Mouse (Mus musculus) liver, adult 2 months (tissue): ENCODE measurements around the gene Kctd17. TPM values are rescaled to one million over a fixed set of nuclear protein-coding genes. Genes with fewer than 3 reads are reported as not detected.

Experiments used
- DNase-seq: peaks from one replicate; pipeline ENCODE4 v3.0.0-alpha.2; 2011; ENCODE audit warnings: low read depth, low spot score; ENCODE audit errors: extremely low read depth
- H3K27ac ChIP-seq: fragments of 200-500 bp; replicated peaks from 2 replicates; pipeline ENCODE4 v1.5.1; 2012; ENCODE audit warnings: low read depth, mild to moderate bottlenecking, control low read depth, inconsistent platforms, low read length; ENCODE audit not compliant: insufficient read depth
- H3K27me3 ChIP-seq: fragments of 200-500 bp; 2 replicates; pipeline ENCODE4 v1.6.1; 2012; ENCODE audit warnings: mild to moderate bottlenecking, moderate library complexity, low read length, inconsistent platforms; ENCODE audit not compliant: control insufficient read depth, insufficient read depth
- H3K36me3 ChIP-seq: fragments of 200-500 bp; 2 replicates; pipeline ENCODE4 v1.6.1; 2012; ENCODE audit warnings: low read length, inconsistent platforms; ENCODE audit not compliant: control insufficient read depth, insufficient read depth
- H3K4me1 ChIP-seq: fragments of 200-500 bp; 2 replicates; pipeline ENCODE4 v1.6.1; 2011; ENCODE audit warnings: low read length; ENCODE audit not compliant: control insufficient read depth, insufficient read depth
- H3K4me3 ChIP-seq: fragments of 200-500 bp; 2 replicates; pipeline ENCODE4 v1.5.1; 2011; ENCODE audit warnings: low read depth, mild to moderate bottlenecking, control low read depth, low read length, moderate library complexity; ENCODE audit not compliant: insufficient read depth
- H3K79me2 ChIP-seq: fragments of 200-500 bp; 2 replicates; pipeline ENCODE4 v1.6.1; 2012; ENCODE audit warnings: inconsistent platforms, mild to moderate bottlenecking, low read length, moderate library complexity; ENCODE audit not compliant: control insufficient read depth, insufficient read depth
- H3K9ac ChIP-seq: fragments of 200-500 bp; 2 replicates; pipeline ENCODE4 v1.6.1; 2012; ENCODE audit warnings: low read depth, mild to moderate bottlenecking, control low read depth, inconsistent platforms, low read length
- CTCF ChIP-seq: fragments of 200-500 bp; IDR thresholded peaks from 2 replicates; pipeline ENCODE4 v1.5.1; 2011; ENCODE audit warnings: low read depth, low read length, control low read depth
- POLR2A ChIP-seq: fragments of 200-500 bp; IDR thresholded peaks from 2 replicates; pipeline ENCODE4 v1.6.1; 2011; ENCODE audit warnings: low read length, control low read depth; ENCODE audit not compliant: insufficient read depth; ENCODE audit errors: extremely low read depth
- WGBS: fragments of 180-500 bp; shearing (Covaris S2); methylation state at CpG from one replicate; pipeline ENCODE4 v1.1.7; 2018; 5-methylcytosine and 5-hydroxymethylcytosine counted together
- polyA plus RNA-seq: library from polyadenylated mRNA; depleted of rRNA; stranded (reverse); fragments of >200 nt; gene quantifications from 2 replicates; pipeline ENCODE4 v1.2.3, GENCODE M21; 2012
- total RNA-seq: library from RNA; depleted of rRNA; stranded (reverse); fragments of >200 nt; gene quantifications from 2 replicates; pipeline ENCODE4 v1.2.3, GENCODE M21; 2014

The Kctd17 gene
- total and polyA plus RNA-seq, 2 experiments = 1.2 to 10.4 TPM

- TF ChIP-seq CTCF = no peak
- TF ChIP-seq POLR2A = no peak
- Histone ChIP-seq H3K27ac (peak overlapping the region; percentile 53), H3K4me3 (no peak overlapping the region), H3K27me3 (no peaks in the 10 kb centered on the region), H3K4me1 (peaks cover 11% of the 10 kb centered on the region), H3K79me2 (peaks cover 15% of the 10 kb centered on the region; the same call in 1 of the 2 replicates), H3K9ac (peak overlapping the region; percentile 25), H3K36me3 (0 out of 2 replicates have a peak, but pooled peaks cover 3% of the 10 kb centered on the region)
- WGBS = 13% methylated on average over 4 of the region's 4 CpGs
- peak; percentile 86 for DNase-seq
Measured at GRCm38 (mm10) chr15:78401921-78402320, 26.4 kb upstream of the Kctd17 start.

GRCm38 (mm10) chr15:78402423-78402822 lies 25.9 kb upstream of the Kctd17 start:
- H3K27me3 ChIP-seq = no peaks in the 10 kb centered on the region
- WGBS = 15% methylated on average over 7 of the region's 7 CpGs
- H3K79me2 ChIP-seq = peaks cover 18% of the 10 kb centered on the region; the same call in 1 of the 2 replicates
- TF ChIP-seq POLR2A = no peak
- no peak for TF ChIP-seq CTCF
- H3K27ac ChIP-seq = peak overlapping the region; percentile 90
- no peak overlapping the region; the same call in 1 of the 2 replicates for H3K4me3 ChIP-seq
- peaks cover 11% of the 10 kb centered on the region for H3K4me1 ChIP-seq
- H3K9ac ChIP-seq = peak overlapping the region; percentile 56
- DNase-seq = peak; percentile 94
- 0 out of 2 replicates have a peak, but pooled peaks cover 3% of the 10 kb centered on the region for H3K36me3 ChIP-seq

GRCm38 (mm10) chr15:78403301-78403741 lies 25.0 kb upstream of the Kctd17 start:
- TF ChIP-seq CTCF (no peak), POLR2A (no peak)
- Histone ChIP-seq H3K79me2 (peaks cover 21% of the 10 kb centered on the region; the same call in 1 of the 2 replicates), H3K36me3 (0 out of 2 replicates have a peak, but pooled peaks cover 3% of the 10 kb centered on the region), H3K27ac (peak overlapping the region; percentile 90), H3K4me3 (peak overlapping the region; percentile 51), H3K9ac (peak overlapping the region; percentile 56), H3K4me1 (peaks cover 17% of the 10 kb centered on the region), H3K27me3 (no peaks in the 10 kb centered on the region)
- peak; percentile 90 for DNase-seq
- WGBS = 6% methylated on average over 3 of the region's 3 CpGs

GRCm38 (mm10) chr15:78403896-78404295 lies 24.5 kb upstream of the Kctd17 start:
- 22% methylated on average over 1 of the region's 1 CpGs for WGBS
- H3K9ac ChIP-seq = peak overlapping the region; percentile 56
- 0 out of 2 replicates have a peak, but pooled peaks cover 3% of the 10 kb centered on the region for H3K36me3 ChIP-seq
- DNase-seq = peak; percentile 91
- peaks cover 23% of the 10 kb centered on the region for H3K4me1 ChIP-seq
- no peaks in the 10 kb centered on the region for H3K27me3 ChIP-seq
- H3K27ac ChIP-seq = peak overlapping the region; percentile 90
- H3K79me2 ChIP-seq = peaks cover 21% of the 10 kb centered on the region; the same call in 1 of the 2 replicates
- TF ChIP-seq POLR2A = no peak
- no peak for TF ChIP-seq CTCF
- peak overlapping the region; percentile 51 for H3K4me3 ChIP-seq

GRCm38 (mm10) chr15:78405098-78405497 lies 23.3 kb upstream of the Kctd17 start:
- peak; percentile 58 for DNase-seq
- Histone ChIP-seq H3K27ac (peak overlapping the region; percentile 90), H3K36me3 (0 out of 2 replicates have a peak, but pooled peaks cover under 1% of the 10 kb centered on the region), H3K79me2 (peaks cover 21% of the 10 kb centered on the region; the same call in 1 of the 2 replicates), H3K4me1 (peaks cover 26% of the 10 kb centered on the region), H3K9ac (peak overlapping the region; percentile 90), H3K27me3 (no peaks in the 10 kb centered on the region), H3K4me3 (peak overlapping the region; percentile 91)
- 12% methylated on average over 11 of the region's 11 CpGs for WGBS
- TF ChIP-seq CTCF (no peak), POLR2A (no peak)

- under 1% methylated on average over 34 of the region's 34 CpGs for WGBS
- Histone ChIP-seq H3K27me3 (no peaks in the 10 kb centered on the region), H3K9ac (peak within 1 kb of the TSS; percentile 98), H3K27ac (peak within 1 kb of the TSS; percentile 100), H3K36me3 (no peaks in the 10 kb centered on the region), H3K4me3 (peak within 1 kb of the TSS; percentile 91), H3K4me1 (peaks cover 26% of the 10 kb centered on the region), H3K79me2 (peaks cover 27% of the 10 kb centered on the region; the same call in 1 of the 2 replicates)
- peak; percentile 97 for DNase-seq
- peak; percentile 85; the same call in 1 of the 2 replicates for TF ChIP-seq POLR2A
- no peak for TF ChIP-seq CTCF
Measured at GRCm38 (mm10) chr15:78405517-78406211, 22.7 kb upstream of the Kctd17 start, which contains the start of gene Tst. Gene Tst (minus strand): TSS chr15:78405907.
